Mouse (Mus musculus): Measurements from ENCODE around the gene Rnf224. TPM values are rescaled to one million over a fixed set of nuclear protein-coding genes. Genes with fewer than 3 reads are reported as not detected.

The Rnf224 gene
- total and polyA plus RNA-seq, 3 experiments = 0.13 to 0.66 TPM; not detected in 1

GRCm38 (mm10) chr2:25234551-25235220 lies 1.9 kb downstream of the Rnf224 start:
- Histone ChIP-seq H3K9me3 (replicated peaks) (no peaks in the 10 kb centered on the region), H3K36me3 (replicated peaks) (peaks cover 4% of the 10 kb centered on the region), H3K27me3 (ENCODE audit: insufficient read depth, low read length) (peaks cover 52% of the 10 kb centered on the region), H3K4me3 (ENCODE audit: low read depth, low read length) (peak overlapping the region; percentile 61; the same call in 1 of the 2 replicates), H3K4me1 (ENCODE audit: insufficient read depth, low read depth, low read length) (peaks cover 97% of the 10 kb centered on the region)
- no peak for ATAC-seq (ENCODE audit: extremely low read depth, insufficient number of reproducible peaks, low FRiP score, poor library complexity, severe bottlenecking)
- TF ChIP-seq CTCF (IDR thresholded peaks at IDR 0.05; ENCODE audit: low read depth, low read length) = no peak
- TF ChIP-seq TAL1 (conservative IDR thresholded peaks at IDR 0.05; ENCODE audit: low read depth, low read length) = no peak
- TF ChIP-seq POLR2AphosphoS5 (IDR thresholded peaks at IDR 0.05; ENCODE audit: insufficient replicate concordance, low read depth, low read length) = no peak
- TF ChIP-seq GATA2 (IDR thresholded peaks at IDR 0.05; ENCODE audit: borderline replicate concordance, low read depth, low read length) = no peak
- TF ChIP-seq GATA1 (IDR thresholded peaks at IDR 0.05; ENCODE audit: borderline replicate concordance, low read length) = no peak
- DNase-seq (ENCODE audit: low spot score) = no peak

GRCm38 (mm10) chr2:25234050-25234449 lies 2.5 kb downstream of the Rnf224 start, which contains the start of gene Slc34a3:
Slc34a3 (minus strand) TSS chr2:25234364.
- Histone ChIP-seq H3K36me3 (replicated peaks) (peaks cover 4% of the 10 kb centered on the region), H3K4me3 (ENCODE audit: low read depth, low read length) (peak within 1 kb of the TSS; percentile 61; the same call in 1 of the 2 replicates), H3K4me1 (ENCODE audit: insufficient read depth, low read depth, low read length) (peaks cover 97% of the 10 kb centered on the region), H3K27me3 (ENCODE audit: insufficient read depth, low read length) (peaks cover 48% of the 10 kb centered on the region), H3K9me3 (replicated peaks) (no peaks in the 10 kb centered on the region)
- ATAC-seq (ENCODE audit: extremely low read depth, insufficient number of reproducible peaks, low FRiP score, poor library complexity, severe bottlenecking) = no peak
- TF ChIP-seq CTCF (IDR thresholded peaks at IDR 0.05; ENCODE audit: low read depth, low read length) (no peak), GATA1 (IDR thresholded peaks at IDR 0.05; ENCODE audit: borderline replicate concordance, low read length) (no peak), POLR2AphosphoS5 (IDR thresholded peaks at IDR 0.05; ENCODE audit: insufficient replicate concordance, low read depth, low read length) (no peak), TAL1 (conservative IDR thresholded peaks at IDR 0.05; ENCODE audit: low read depth, low read length) (no peak), GATA2 (IDR thresholded peaks at IDR 0.05; ENCODE audit: borderline replicate concordance, low read depth, low read length) (no peak)
- no peak for DNase-seq (ENCODE audit: low spot score)

- Histone ChIP-seq H3K9me3 (replicated peaks) (no peaks in the 10 kb centered on the region), H3K36me3 (replicated peaks) (peaks cover 4% of the 10 kb centered on the region), H3K4me1 (ENCODE audit: insufficient read depth, low read depth, low read length) (peaks cover 99% of the 10 kb centered on the region), H3K4me3 (ENCODE audit: low read depth, low read length) (peak overlapping the region; percentile 61; the same call in 1 of the 2 replicates), H3K27me3 (ENCODE audit: insufficient read depth, low read length) (peaks cover 44% of the 10 kb centered on the region)
- TF ChIP-seq TAL1 (conservative IDR thresholded peaks at IDR 0.05; ENCODE audit: low read depth, low read length) = peak; percentile 89
- TF ChIP-seq GATA2 (IDR thresholded peaks at IDR 0.05; ENCODE audit: borderline replicate concordance, low read depth, low read length) = no peak
- TF ChIP-seq GATA1 (IDR thresholded peaks at IDR 0.05; ENCODE audit: borderline replicate concordance, low read length) = no peak
- peak; percentile 64 for ATAC-seq (ENCODE audit: extremely low read depth, insufficient number of reproducible peaks, low FRiP score, poor library complexity, severe bottlenecking)
- peak; percentile 82 for DNase-seq (ENCODE audit: low spot score)
Observed at GRCm38 (mm10) chr2:25233421-25233820, 3.2 kb downstream of the Rnf224 start.

- TF ChIP-seq POLR2AphosphoS5 (IDR thresholded peaks at IDR 0.05; ENCODE audit: insufficient replicate concordance, low read depth, low read length) = no peak
- TF ChIP-seq GATA1 (IDR thresholded peaks at IDR 0.05; ENCODE audit: borderline replicate concordance, low read length) = no peak
- no peak for TF ChIP-seq GATA2 (IDR thresholded peaks at IDR 0.05; ENCODE audit: borderline replicate concordance, low read depth, low read length)
- TF ChIP-seq TAL1 (conservative IDR thresholded peaks at IDR 0.05; ENCODE audit: low read depth, low read length) = no peak
- TF ChIP-seq CTCF (IDR thresholded peaks at IDR 0.05; ENCODE audit: low read depth, low read length) = no peak
- Histone ChIP-seq H3K36me3 (replicated peaks) (peaks cover 7% of the 10 kb centered on the region), H3K4me3 (ENCODE audit: low read depth, low read length) (peak overlapping the region; percentile 0; the same call in 1 of the 2 replicates), H3K9me3 (replicated peaks) (no peaks in the 10 kb centered on the region), H3K27me3 (ENCODE audit: insufficient read depth, low read length) (peaks cover 26% of the 10 kb centered on the region), H3K4me1 (ENCODE audit: insufficient read depth, low read depth, low read length) (peaks cover 97% of the 10 kb centered on the region)
- no peak for DNase-seq (ENCODE audit: low spot score)
- no peak for ATAC-seq (ENCODE audit: extremely low read depth, insufficient number of reproducible peaks, low FRiP score, poor library complexity, severe bottlenecking)
Observed at GRCm38 (mm10) chr2:25231038-25231437, 5.5 kb downstream of the Rnf224 start.

GRCm38 (mm10) chr2:25230581-25230980 lies 6.0 kb downstream of the Rnf224 start:
- peaks cover 97% of the 10 kb centered on the region for H3K4me1 ChIP-seq (ENCODE audit: insufficient read depth, low read depth, low read length)
- no peaks in the 10 kb centered on the region for H3K9me3 ChIP-seq (replicated peaks)
- H3K4me3 ChIP-seq (ENCODE audit: low read depth, low read length) = no peak overlapping the region
- ATAC-seq (ENCODE audit: extremely low read depth, insufficient number of reproducible peaks, low FRiP score, poor library complexity, severe bottlenecking) (no peak), DNase-seq (ENCODE audit: low spot score) (no peak)
- TF ChIP-seq TAL1 (conservative IDR thresholded peaks at IDR 0.05; ENCODE audit: low read depth, low read length) (no peak), POLR2AphosphoS5 (IDR thresholded peaks at IDR 0.05; ENCODE audit: insufficient replicate concordance, low read depth, low read length) (no peak), GATA2 (IDR thresholded peaks at IDR 0.05; ENCODE audit: borderline replicate concordance, low read depth, low read length) (no peak), GATA1 (IDR thresholded peaks at IDR 0.05; ENCODE audit: borderline replicate concordance, low read length) (no peak), CTCF (IDR thresholded peaks at IDR 0.05; ENCODE audit: low read depth, low read length) (no peak)
- H3K27me3 ChIP-seq (ENCODE audit: insufficient read depth, low read length) = peaks cover 22% of the 10 kb centered on the region
- H3K36me3 ChIP-seq (replicated peaks) = peaks cover 7% of the 10 kb centered on the region

GRCm38 (mm10) chr2:25229582-25229981 lies 7.0 kb downstream of the Rnf224 start:
- Histone ChIP-seq H3K4me1 (ENCODE audit: insufficient read depth, low read depth, low read length) (peaks cover 91% of the 10 kb centered on the region), H3K36me3 (replicated peaks) (peaks cover 7% of the 10 kb centered on the region), H3K4me3 (ENCODE audit: low read depth, low read length) (no peak overlapping the region), H3K27me3 (ENCODE audit: insufficient read depth, low read length) (peaks cover 22% of the 10 kb centered on the region), H3K9me3 (replicated peaks) (no peaks in the 10 kb centered on the region)
- ATAC-seq (ENCODE audit: extremely low read depth, insufficient number of reproducible peaks, low FRiP score, poor library complexity, severe bottlenecking) (no peak), DNase-seq (ENCODE audit: low spot score) (no peak)
- TF ChIP-seq CTCF (IDR thresholded peaks at IDR 0.05; ENCODE audit: low read depth, low read length) (no peak), GATA2 (IDR thresholded peaks at IDR 0.05; ENCODE audit: borderline replicate concordance, low read depth, low read length) (no peak), GATA1 (IDR thresholded peaks at IDR 0.05; ENCODE audit: borderline replicate concordance, low read length) (no peak), TAL1 (conservative IDR thresholded peaks at IDR 0.05; ENCODE audit: low read depth, low read length) (no peak), POLR2AphosphoS5 (IDR thresholded peaks at IDR 0.05; ENCODE audit: insufficient replicate concordance, low read depth, low read length) (no peak)

Measured in G1E (cell line).